Mouse (Mus musculus) heart, embryonic 11.5 days (tissue): ENCODE data around the gene Cacna1d. TPM values are rescaled to one million over a fixed set of nuclear protein-coding genes. Genes with fewer than 3 reads are reported as not detected.

Experiments
- ATAC-seq: fragments of 200-750 bp; cut with Nextera tagmentation; replicated peaks from 2 replicates; pipeline ENCODE4 v1.8.0; 2017; ENCODE audit warnings: moderate library complexity; ENCODE audit not compliant: insufficient number of reproducible peaks, low FRiP score, low TSS enrichment
- H3K27ac ChIP-seq: fragments of 300-500 bp; sonication (generic); 2 replicates; pipeline ENCODE4 v1.5.1; 2014; ENCODE audit warnings: mild to moderate bottlenecking, low read depth, low read length
- H3K27me3 ChIP-seq: fragments of 300-500 bp; sonication (generic); 2 replicates; pipeline ENCODE4 v1.6.1; 2014; ENCODE audit warnings: mild to moderate bottlenecking, low read length, mixed read lengths; ENCODE audit not compliant: control insufficient read depth, insufficient read depth
- H3K36me3 ChIP-seq: fragments of 300-500 bp; sonication (generic); 2 replicates; pipeline ENCODE4 v1.6.1; 2014; ENCODE audit warnings: mild to moderate bottlenecking, low read length, moderate library complexity, mixed read lengths; ENCODE audit not compliant: control insufficient read depth, insufficient read depth
- H3K4me1 ChIP-seq: fragments of 300-500 bp; sonication (generic); 2 replicates; pipeline ENCODE4 v1.6.1; 2014; ENCODE audit warnings: low read length; ENCODE audit not compliant: control insufficient read depth, insufficient read depth
- H3K4me2 ChIP-seq: fragments of 300-500 bp; sonication (generic); 2 replicates; pipeline ENCODE4 v1.6.1; 2014; ENCODE audit warnings: mild to moderate bottlenecking, moderate library complexity
- H3K4me3 ChIP-seq: fragments of 300-500 bp; sonication (generic); 2 replicates; pipeline ENCODE4 v1.5.1; 2014; ENCODE audit warnings: low read depth, low read length
- H3K9ac ChIP-seq: fragments of 300-500 bp; sonication (generic); 2 replicates; pipeline ENCODE4 v1.6.1; 2014; ENCODE audit warnings: mild to moderate bottlenecking, low read depth, low read length, moderate library complexity
- H3K9me3 ChIP-seq: fragments of 300-500 bp; sonication (generic); replicated peaks from 2 replicates; pipeline ENCODE4 v1.6.1; 2016; ENCODE audit warnings: low read length; ENCODE audit not compliant: control insufficient read depth
- WGBS: fragments of 180-500 bp; shearing (Covaris S2); extraction: QIAGEN DNeasy Blood & Tissue Kit; methylation state at CpG from one replicate; pipeline ENCODE4 v1.1.7; 2014; ENCODE audit not compliant: insufficient replicate concordance; 5-methylcytosine and 5-hydroxymethylcytosine counted together
- polyA plus RNA-seq: library from polyadenylated mRNA; unstranded; fragments of >200 nt; fragmentation: Nextera tagmentation; extraction: Ambion mirVana; gene quantifications from 2 replicates; pipeline ENCODE4 v1.2.1, GENCODE M21; 2014

Cacna1d gene
- polyA plus RNA-seq, 1 experiment from 2014 or later: 17.5 TPM

- Histone ChIP-seq H3K4me2 (0 out of 2 replicates have a peak overlapping the region, but pooled peaks have one; percentile 9), H3K9ac (no peak overlapping the region), H3K4me3 (no peak overlapping the region), H3K27ac (no peak overlapping the region), H3K4me1 (peaks cover 16% of the 10 kb centered on the region), H3K36me3 (no peaks in the 10 kb centered on the region), H3K9me3 (no peaks in the 10 kb centered on the region), H3K27me3 (no peaks in the 10 kb centered on the region)
- no peak for ATAC-seq
- 41% methylated on average over 6 of the region's 6 CpGs for WGBS
These were observed 66.1 kb downstream of the Cacna1d start for GRCm38 (mm10) chr14:30425175-30425574.

- Histone ChIP-seq H3K4me2 (no peak overlapping the region), H3K9me3 (no peaks in the 10 kb centered on the region), H3K4me3 (no peak overlapping the region), H3K4me1 (peaks cover 16% of the 10 kb centered on the region), H3K27me3 (no peaks in the 10 kb centered on the region), H3K9ac (no peak overlapping the region), H3K36me3 (no peaks in the 10 kb centered on the region), H3K27ac (no peak overlapping the region)
- ATAC-seq: no peak
- WGBS: 82% methylated on average over 4 of the region's 4 CpGs
These were observed 66.6 kb downstream of the Cacna1d start for GRCm38 (mm10) chr14:30424638-30425037.

DNA sequence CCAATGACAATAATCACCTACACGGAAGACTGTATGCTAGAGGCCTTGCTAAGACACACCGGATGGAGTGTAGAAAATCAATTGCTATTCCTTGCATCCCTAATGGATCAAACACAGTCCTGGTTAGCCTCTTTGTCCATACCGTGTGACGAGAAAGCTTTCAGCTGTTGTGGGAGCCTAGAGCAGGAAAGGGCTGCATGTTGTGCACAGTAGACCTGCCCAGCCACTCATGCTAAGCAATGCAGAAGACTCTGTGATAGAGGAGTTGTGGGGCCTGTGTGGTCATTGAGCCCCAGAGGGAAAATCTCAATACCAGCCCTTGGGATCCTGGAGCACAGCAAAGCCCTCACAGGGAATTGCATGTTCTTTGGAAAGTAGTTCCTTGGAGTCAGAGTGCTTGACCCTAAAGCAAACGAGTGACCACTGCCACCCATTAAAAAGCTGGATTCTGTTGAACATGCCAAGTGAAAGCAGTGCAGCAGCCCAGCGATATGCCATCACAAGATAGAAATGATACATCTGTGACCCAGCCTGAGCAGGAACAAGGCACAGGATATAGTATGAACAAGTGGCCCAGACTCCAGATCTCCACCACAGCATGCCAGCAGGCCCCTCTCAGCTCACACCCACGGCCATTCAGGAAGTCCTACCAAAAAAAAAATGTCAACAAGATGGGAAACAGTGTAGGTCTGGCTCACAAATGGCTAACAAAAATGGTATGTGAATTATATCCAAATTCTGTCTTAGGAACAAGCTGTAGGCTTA, 68.7 kb downstream of the Cacna1d start:
- no peak overlapping the region for H3K27ac ChIP-seq
- no peak overlapping the region for H3K4me2 ChIP-seq
- no peak overlapping the region for H3K9ac ChIP-seq
- no peak for ATAC-seq
- no peaks in the 10 kb centered on the region for H3K9me3 ChIP-seq
- H3K36me3 ChIP-seq: no peaks in the 10 kb centered on the region
- peaks cover 33% of the 10 kb centered on the region for H3K4me1 ChIP-seq
- 82% methylated on average over 7 of the region's 7 CpGs for WGBS
- no peak overlapping the region for H3K4me3 ChIP-seq
- no peaks in the 10 kb centered on the region for H3K27me3 ChIP-seq

DNA sequence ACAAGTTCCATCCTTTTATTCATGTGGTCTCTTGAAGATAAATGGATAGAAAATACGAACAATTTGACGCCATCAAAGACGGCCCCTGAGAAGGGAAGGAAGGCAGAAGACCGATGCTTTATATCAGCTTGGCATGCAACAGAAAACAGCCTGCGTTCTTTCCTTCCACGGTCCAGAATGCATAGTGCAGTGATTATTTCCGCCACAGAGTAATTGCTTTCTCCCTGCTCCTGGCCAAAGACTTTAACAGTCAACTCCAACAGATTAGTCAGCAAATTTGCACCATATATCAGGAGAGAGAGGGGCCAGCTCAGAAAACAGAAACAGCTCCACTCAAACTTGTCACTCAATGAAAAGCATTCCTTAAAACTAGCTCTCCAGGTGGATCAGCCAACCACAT, 71.8 kb downstream of the Cacna1d start:
- no peak overlapping the region for H3K4me3 ChIP-seq
- no peaks in the 10 kb centered on the region for H3K27me3 ChIP-seq
- H3K9me3 ChIP-seq: no peaks in the 10 kb centered on the region
- H3K27ac ChIP-seq: no peak overlapping the region
- H3K9ac ChIP-seq: no peak overlapping the region
- no peak for ATAC-seq
- no peaks in the 10 kb centered on the region for H3K36me3 ChIP-seq
- 63% methylated on average over 7 of the region's 7 CpGs for WGBS
- H3K4me2 ChIP-seq: no peak overlapping the region
- peaks cover 19% of the 10 kb centered on the region for H3K4me1 ChIP-seq

DNA sequence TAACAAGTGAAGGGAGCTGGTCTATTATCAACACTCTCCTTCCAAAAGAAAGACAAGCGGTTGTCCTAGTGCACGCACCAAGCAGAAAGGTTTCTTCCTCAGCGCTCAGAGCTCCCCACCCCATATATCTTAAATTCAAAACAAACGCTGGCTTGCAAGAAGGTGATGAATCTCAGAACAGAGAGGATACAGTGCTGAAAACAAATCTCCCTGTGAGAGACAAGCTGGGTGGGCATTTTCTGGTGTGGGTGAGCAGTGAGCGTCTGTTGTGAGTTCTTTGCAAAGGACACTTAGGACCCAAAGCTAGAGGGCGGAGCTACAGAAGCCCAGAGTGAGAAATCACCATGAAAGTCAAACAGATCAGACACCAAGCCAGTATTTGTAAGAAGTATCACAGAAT, 72.2 kb downstream of the Cacna1d start:
- no peak for ATAC-seq
- 71% methylated on average over 6 of the region's 6 CpGs for WGBS

DNA sequence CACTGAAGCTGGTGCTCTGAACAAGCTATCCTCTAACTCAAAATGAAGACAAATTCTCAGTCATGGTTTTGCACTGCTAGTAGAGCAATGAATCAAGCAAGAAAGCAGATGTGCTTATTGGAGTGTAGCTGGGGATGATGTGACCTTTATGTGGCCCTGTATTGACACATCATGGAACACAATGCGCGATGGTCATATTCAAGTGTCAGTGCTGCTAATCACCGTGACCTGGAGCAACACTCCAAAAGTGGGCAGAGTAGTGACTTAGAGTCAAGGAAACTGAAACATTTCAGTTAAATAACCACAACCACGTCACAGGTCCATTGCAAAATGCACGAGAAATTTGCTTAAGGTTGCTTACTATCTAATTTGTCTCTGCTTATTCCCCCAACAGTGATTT, 75.4 kb downstream of the Cacna1d start:
- Histone ChIP-seq H3K4me1 (peaks cover 19% of the 10 kb centered on the region), H3K9me3 (no peaks in the 10 kb centered on the region), H3K27ac (no peak overlapping the region), H3K4me2 (no peak overlapping the region), H3K27me3 (no peaks in the 10 kb centered on the region), H3K4me3 (no peak overlapping the region), H3K36me3 (no peaks in the 10 kb centered on the region), H3K9ac (no peak overlapping the region)
- no peak for ATAC-seq
- 87% methylated on average over 5 of the region's 5 CpGs for WGBS

More for the DNA sequence above, 72.2 kb downstream of the Cacna1d start:
- Histone ChIP-seq H3K4me2 (no peak overlapping the region), H3K27me3 (no peaks in the 10 kb centered on the region), H3K4me1 (peaks cover 19% of the 10 kb centered on the region), H3K27ac (no peak overlapping the region), H3K4me3 (no peak overlapping the region), H3K9me3 (no peaks in the 10 kb centered on the region), H3K9ac (no peak overlapping the region), H3K36me3 (no peaks in the 10 kb centered on the region)

DNA sequence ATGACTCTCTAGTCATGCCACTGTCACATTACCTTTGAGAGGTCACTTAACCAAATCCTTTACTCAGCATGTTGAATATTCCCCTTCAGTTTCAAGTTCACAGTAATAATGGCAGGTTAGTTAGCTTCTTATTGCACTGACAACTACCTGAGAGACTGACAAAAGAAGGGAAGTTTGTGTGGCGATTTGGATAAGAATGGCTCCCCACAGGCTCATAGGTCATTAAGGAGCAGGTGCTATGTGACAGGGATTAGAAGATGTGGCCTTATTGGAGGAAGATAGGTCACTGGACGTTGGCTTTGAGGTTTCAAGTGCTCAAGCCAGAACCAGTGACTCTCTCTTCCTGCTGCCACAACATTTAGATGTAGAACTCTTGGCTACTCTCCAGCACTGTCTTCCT, 77.1 kb downstream of the Cacna1d start:
- WGBS: 71% methylated on average over 2 of the region's 2 CpGs
- H3K9ac ChIP-seq: no peak overlapping the region
- no peaks in the 10 kb centered on the region for H3K27me3 ChIP-seq
- H3K4me2 ChIP-seq: no peak overlapping the region
- ATAC-seq: no peak
- H3K4me1 ChIP-seq: peaks cover 15% of the 10 kb centered on the region
- no peaks in the 10 kb centered on the region for H3K36me3 ChIP-seq
- no peak overlapping the region for H3K4me3 ChIP-seq
- no peaks in the 10 kb centered on the region for H3K9me3 ChIP-seq
- H3K27ac ChIP-seq: no peak overlapping the region

DNA sequence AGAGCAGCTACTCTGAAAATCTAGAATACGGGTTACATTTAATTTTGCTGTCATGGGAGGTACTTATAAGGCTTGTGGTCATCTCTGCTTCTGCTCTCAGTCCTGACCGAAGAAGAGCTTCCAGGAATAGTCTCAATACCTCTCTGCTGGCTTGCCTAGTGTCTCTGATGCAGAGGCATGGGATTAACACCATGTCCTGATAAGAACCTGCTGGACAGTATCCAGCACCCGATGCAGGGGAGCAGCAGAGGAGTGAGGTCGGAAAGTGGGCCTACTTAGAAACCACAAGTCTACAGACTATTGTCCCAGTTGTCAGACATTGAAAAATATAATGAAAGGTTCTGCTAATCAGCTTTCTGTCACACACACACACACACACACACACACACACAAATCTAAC, 81.9 kb downstream of the Cacna1d start:
- no peak overlapping the region for H3K4me3 ChIP-seq
- WGBS: 27% methylated on average over 4 of the region's 4 CpGs
- no peak overlapping the region for H3K4me2 ChIP-seq
- H3K4me1 ChIP-seq: peaks cover 15% of the 10 kb centered on the region
- ATAC-seq: no peak
- H3K36me3 ChIP-seq: no peaks in the 10 kb centered on the region
- H3K9me3 ChIP-seq: no peaks in the 10 kb centered on the region
- no peaks in the 10 kb centered on the region for H3K27me3 ChIP-seq
- peak overlapping the region; percentile 18; the same call in 1 of the 2 replicates for H3K27ac ChIP-seq
- H3K9ac ChIP-seq: no peak overlapping the region
